Mouse (Mus musculus) heart, adult 2 months (tissue): ENCODE data around the gene Asic2. TPM values are rescaled to one million over a fixed set of nuclear protein-coding genes. Genes with fewer than 3 reads are reported as not detected.

Experiments
- DNase-seq, 2 experiments: peaks; one replicate each; pipeline ENCODE4 v3.0.0; 2021
- H3K27ac ChIP-seq: fragments of 200-600 bp; 2 replicates; pipeline ENCODE4 v1.8.1; 2022
- H3K27me3 ChIP-seq: fragments of 200-500 bp; 2 replicates; pipeline ENCODE4 v1.6.1; 2012; ENCODE audit warnings: mild to moderate bottlenecking, low read length, inconsistent platforms, mixed read lengths; ENCODE audit not compliant: control insufficient read depth, insufficient read depth
- H3K36me3 ChIP-seq: fragments of 200-500 bp; 2 replicates; pipeline ENCODE4 v1.6.1; 2012; ENCODE audit warnings: low read length, inconsistent platforms; ENCODE audit not compliant: control insufficient read depth, insufficient read depth
- H3K4me1 ChIP-seq: fragments of 200-500 bp; 2 replicates; pipeline ENCODE4 v1.6.1; 2011; ENCODE audit warnings: low read length; ENCODE audit not compliant: control insufficient read depth, insufficient read depth
- H3K4me3 ChIP-seq: fragments of 200-600 bp; 2 replicates; pipeline ENCODE4 v1.8.1; 2022
- H3K79me2 ChIP-seq: fragments of 200-500 bp; replicated peaks from 2 replicates; pipeline ENCODE4 v1.6.1; 2012; ENCODE audit warnings: mild to moderate bottlenecking, inconsistent platforms, low read length, moderate library complexity, mixed read lengths; ENCODE audit not compliant: control insufficient read depth, insufficient read depth
- H3K9ac ChIP-seq: fragments of 200-500 bp; 2 replicates; pipeline ENCODE4 v1.6.1; 2012; ENCODE audit warnings: low read depth, mild to moderate bottlenecking, control low read depth, inconsistent platforms, low read length, mixed read lengths
- CTCF ChIP-seq: fragments of 200-600 bp; IDR thresholded peaks from 2 replicates; pipeline ENCODE4 v1.8.1; 2022; ENCODE audit warnings: antibody characterized with exemption, mild to moderate bottlenecking, moderate library complexity
- EP300 ChIP-seq: fragments of 200-500 bp; IDR thresholded peaks from 2 replicates; pipeline ENCODE4 v1.6.1; 2011; ENCODE audit warnings: low read depth, low read length, control low read depth; ENCODE audit not compliant: insufficient read depth
- POLR2A ChIP-seq: fragments of 200-500 bp; IDR thresholded peaks from 2 replicates; pipeline ENCODE4 v1.6.1; 2011; ENCODE audit warnings: mild to moderate bottlenecking, low read depth, low read length, control low read depth; ENCODE audit not compliant: insufficient read depth
- WGBS: fragments of 180-500 bp; shearing (Covaris S2); methylation state at CpG from one replicate; pipeline ENCODE4 v1.1.7; 2018; 5-methylcytosine and 5-hydroxymethylcytosine counted together
- intact Hi-C: fragments of 180-260 bp; cut with DNase I; formaldehyde crosslinking; loops from one replicate; pipeline ENCODE4 v1.15.1; 2025
- polyA plus RNA-seq: library from polyadenylated mRNA; depleted of rRNA; stranded (reverse); fragments of >200 nt; gene quantifications from 2 replicates; pipeline ENCODE4 v1.2.3, GENCODE M21; 2012
- total RNA-seq, 2 experiments: library from RNA; stranded (reverse); gene quantifications; 2 replicates each; pipeline ENCODE4 v1.2.3; 2021

Asic2 gene
- total and polyA plus RNA-seq, 3 experiments = not detected

GRCm38 (mm10) chr11:81592776-81593175 lies 375.5 kb downstream of the Asic2 start:
- Histone ChIP-seq H3K27ac (no peak overlapping the region), H3K27me3 (no peaks in the 10 kb centered on the region), H3K9ac (no peak overlapping the region), H3K79me2 (no peaks in the 10 kb centered on the region), H3K4me3 (no peak overlapping the region), H3K4me1 (no peaks in the 10 kb centered on the region), H3K36me3 (no peaks in the 10 kb centered on the region)
- TF ChIP-seq CTCF = no peak
- TF ChIP-seq POLR2A = no peak
- TF ChIP-seq EP300 = no peak
- intact Hi-C loops = no loop called here
- WGBS = 72% methylated on average over 5 of the region's 5 CpGs
- no peak for DNase-seq

GRCm38 (mm10) chr11:81590911-81591310 lies 377.3 kb downstream of the Asic2 start:
- no peak overlapping the region for H3K4me3 ChIP-seq
- DNase-seq = no peak
- intact Hi-C loops = no loop called here
- H3K27me3 ChIP-seq = no peaks in the 10 kb centered on the region
- no peaks in the 10 kb centered on the region for H3K4me1 ChIP-seq
- no peak overlapping the region for H3K9ac ChIP-seq
- no peaks in the 10 kb centered on the region for H3K36me3 ChIP-seq
- H3K27ac ChIP-seq = no peak overlapping the region
- 75% methylated on average over 4 of the region's 4 CpGs for WGBS
- no peaks in the 10 kb centered on the region for H3K79me2 ChIP-seq
- TF ChIP-seq POLR2A (no peak), CTCF (peak; percentile 55)

GRCm38 (mm10) chr11:81588630-81589029 lies 379.6 kb downstream of the Asic2 start:
- 8% methylated on average over 10 of the region's 10 CpGs for WGBS
- peak; percentile 41 to 71 for DNase-seq
- no peak for TF ChIP-seq POLR2A
- TF ChIP-seq CTCF = peak; percentile 93

GRCm38 (mm10) chr11:81587942-81588341 lies 380.3 kb downstream of the Asic2 start:
- 36% methylated on average over 17 of the region's 17 CpGs for WGBS
- TF ChIP-seq CTCF (no peak), EP300 (no peak), POLR2A (no peak)
- no peak overlapping the region for H3K27ac ChIP-seq
- H3K9ac ChIP-seq = no peak overlapping the region
- peak; percentile 39 to 45 for DNase-seq
- H3K4me1 ChIP-seq = no peaks in the 10 kb centered on the region
- no peaks in the 10 kb centered on the region for H3K79me2 ChIP-seq
- no peak overlapping the region for H3K4me3 ChIP-seq
- no peaks in the 10 kb centered on the region for H3K36me3 ChIP-seq
- intact Hi-C loops = loop anchor here (1.0 kb wide), 1 partner anchor 25 kb away; no protein-coding TSS in a partner anchor
- H3K27me3 ChIP-seq = no peaks in the 10 kb centered on the region

More at GRCm38 (mm10) chr11:81588630-81589029, 379.6 kb downstream of the Asic2 start:
- Histone ChIP-seq H3K4me3 (no peak overlapping the region), H3K27ac (no peak overlapping the region), H3K36me3 (no peaks in the 10 kb centered on the region), H3K9ac (no peak overlapping the region), H3K79me2 (no peaks in the 10 kb centered on the region), H3K27me3 (no peaks in the 10 kb centered on the region), H3K4me1 (no peaks in the 10 kb centered on the region)
- intact Hi-C loops = loop anchor here (1.0 kb wide), 1 partner anchor 25 kb away; no protein-coding TSS in a partner anchor

GRCm38 (mm10) chr11:81587114-81587513 lies 381.1 kb downstream of the Asic2 start:
- H3K27me3 ChIP-seq = no peaks in the 10 kb centered on the region
- H3K4me1 ChIP-seq = no peaks in the 10 kb centered on the region
- no peak overlapping the region for H3K9ac ChIP-seq
- H3K4me3 ChIP-seq = no peak overlapping the region
- no peak for DNase-seq
- no peak for TF ChIP-seq POLR2A
- intact Hi-C loops = no loop called here
- no peak overlapping the region for H3K27ac ChIP-seq
- no peaks in the 10 kb centered on the region for H3K36me3 ChIP-seq
- 58% methylated on average over 9 of the region's 9 CpGs for WGBS
- no peaks in the 10 kb centered on the region for H3K79me2 ChIP-seq

- H3K36me3 ChIP-seq = no peaks in the 10 kb centered on the region
- TF ChIP-seq POLR2A (no peak), CTCF (no peak), EP300 (no peak)
- H3K4me3 ChIP-seq = no peak overlapping the region
- H3K79me2 ChIP-seq = no peaks in the 10 kb centered on the region
- no peaks in the 10 kb centered on the region for H3K27me3 ChIP-seq
- WGBS = 87% methylated on average over 9 of the region's 9 CpGs
- DNase-seq = no peak
- H3K4me1 ChIP-seq = no peaks in the 10 kb centered on the region
- no peak overlapping the region for H3K27ac ChIP-seq
- intact Hi-C loops = no loop called here
- no peak overlapping the region for H3K9ac ChIP-seq
These were observed 383.8 kb downstream of the Asic2 start for GRCm38 (mm10) chr11:81584506-81584905.
